Mouse (Mus musculus): ENCODE data around the gene Tgm2. TPM values are rescaled to one million over a fixed set of nuclear protein-coding genes. Genes with fewer than 3 reads are reported as not detected.
A peak's percentile ranks its signal among the peaks of the same experiment; 100 is the strongest.

The Tgm2 gene
- total and polyA plus RNA-seq, 2 experiments from 2014 or later: 6.8 to 13.3 TPM

- no peak for TF ChIP-seq CTCF (IDR thresholded peaks at IDR 0.05)
These were observed 3.3 kb downstream of the Tgm2 start for GRCm38 (mm10) chr2:158142981-158143380.

GRCm38 (mm10) chr2:158141690-158142440 is 4.4 kb downstream of the Tgm2 start:
- no peaks in the 10 kb centered on the region for H3K4me1 ChIP-seq (ENCODE audit: insufficient read depth, low read length)
- WGBS: 89% methylated on average over 7 of the region's 7 CpGs
- H3K4me3 ChIP-seq (ENCODE audit: low read depth, low read length): no peak overlapping the region
- no peaks in the 10 kb centered on the region; the same call in 1 of the 2 replicates for H3K36me3 ChIP-seq (ENCODE audit: insufficient read depth, low read length)
- no peak for DNase-seq (ENCODE audit: low spot score)
- no peak overlapping the region for H3K27ac ChIP-seq (ENCODE audit: low read depth, low read length)
- no peak for ATAC-seq (ENCODE audit: low FRiP score)
- TF ChIP-seq CTCF (IDR thresholded peaks at IDR 0.05): no peak
- peaks cover 5% of the 10 kb centered on the region; the same call in 1 of the 2 replicates for H3K27me3 ChIP-seq (ENCODE audit: insufficient read depth, low read length)
- no peak overlapping the region for H3K9ac ChIP-seq (replicated peaks; ENCODE audit: low read length, poor library complexity, severe bottlenecking)
- H3K4me2 ChIP-seq (ENCODE audit: low read depth, low read length, poor library complexity, severe bottlenecking): no peak overlapping the region
- H3K9me3 ChIP-seq (ENCODE audit: low read length): no peaks in the 10 kb centered on the region

More at GRCm38 (mm10) chr2:158142981-158143380, 3.3 kb downstream of the Tgm2 start:
- Histone ChIP-seq H3K4me1 (ENCODE audit: insufficient read depth, low read length) (no peaks in the 10 kb centered on the region), H3K4me3 (ENCODE audit: low read depth, low read length) (no peak overlapping the region), H3K4me2 (ENCODE audit: low read depth, low read length, poor library complexity, severe bottlenecking) (no peak overlapping the region), H3K9ac (replicated peaks; ENCODE audit: low read length, poor library complexity, severe bottlenecking) (0 out of 2 replicates have a peak overlapping the region, but pooled peaks have one; percentile 19), H3K36me3 (ENCODE audit: insufficient read depth, low read length) (no peaks in the 10 kb centered on the region; the same call in 1 of the 2 replicates), H3K27ac (ENCODE audit: low read depth, low read length) (no peak overlapping the region), H3K27me3 (ENCODE audit: insufficient read depth, low read length) (peaks cover 5% of the 10 kb centered on the region; the same call in 1 of the 2 replicates), H3K9me3 (ENCODE audit: low read length) (no peaks in the 10 kb centered on the region)
- DNase-seq (ENCODE audit: low spot score) (no peak), ATAC-seq (ENCODE audit: low FRiP score) (no peak)
- 79% methylated on average over 18 of the region's 18 CpGs for WGBS

- peaks cover 5% of the 10 kb centered on the region; the same call in 1 of the 2 replicates for H3K27me3 ChIP-seq (ENCODE audit: insufficient read depth, low read length)
- no peak for TF ChIP-seq CTCF (IDR thresholded peaks at IDR 0.05)
- no peak overlapping the region for H3K27ac ChIP-seq (ENCODE audit: low read depth, low read length)
- H3K9ac ChIP-seq (replicated peaks; ENCODE audit: low read length, poor library complexity, severe bottlenecking): no peak overlapping the region
- 74% methylated on average over 7 of the region's 7 CpGs for WGBS
- H3K4me3 ChIP-seq (ENCODE audit: low read depth, low read length): no peak overlapping the region
- no peak for ATAC-seq (ENCODE audit: low FRiP score)
- no peak for DNase-seq (ENCODE audit: low spot score)
- H3K4me1 ChIP-seq (ENCODE audit: insufficient read depth, low read length): no peaks in the 10 kb centered on the region
- no peaks in the 10 kb centered on the region; the same call in 1 of the 2 replicates for H3K36me3 ChIP-seq (ENCODE audit: insufficient read depth, low read length)
- H3K4me2 ChIP-seq (ENCODE audit: low read depth, low read length, poor library complexity, severe bottlenecking): no peak overlapping the region
- H3K9me3 ChIP-seq (ENCODE audit: low read length): no peaks in the 10 kb centered on the region
These were observed 5.0 kb downstream of the Tgm2 start for GRCm38 (mm10) chr2:158141271-158141670.

- WGBS: 89% methylated on average over 5 of the region's 5 CpGs
- DNase-seq (ENCODE audit: low spot score) (no peak), ATAC-seq (ENCODE audit: low FRiP score) (no peak)
- H3K4me1 ChIP-seq (ENCODE audit: insufficient read depth, low read length): no peaks in the 10 kb centered on the region
- H3K4me3 ChIP-seq (ENCODE audit: low read depth, low read length): no peak overlapping the region
- TF ChIP-seq CTCF (IDR thresholded peaks at IDR 0.05): no peak
- H3K9me3 ChIP-seq (ENCODE audit: low read length): no peaks in the 10 kb centered on the region
- H3K4me2 ChIP-seq (ENCODE audit: low read depth, low read length, poor library complexity, severe bottlenecking): no peak overlapping the region
- H3K9ac ChIP-seq (replicated peaks; ENCODE audit: low read length, poor library complexity, severe bottlenecking): no peak overlapping the region
- H3K36me3 ChIP-seq (ENCODE audit: insufficient read depth, low read length): no peaks in the 10 kb centered on the region; the same call in 1 of the 2 replicates
- H3K27ac ChIP-seq (ENCODE audit: low read depth, low read length): no peak overlapping the region
- peaks cover under 1% of the 10 kb centered on the region; the same call in 1 of the 2 replicates for H3K27me3 ChIP-seq (ENCODE audit: insufficient read depth, low read length)
These were observed 5.6 kb downstream of the Tgm2 start for GRCm38 (mm10) chr2:158140664-158141063.

GRCm38 (mm10) chr2:158139628-158140027 is 6.6 kb downstream of the Tgm2 start:
- no peaks in the 10 kb centered on the region for H3K27me3 ChIP-seq (ENCODE audit: insufficient read depth, low read length)
- H3K4me1 ChIP-seq (ENCODE audit: insufficient read depth, low read length): no peaks in the 10 kb centered on the region
- TF ChIP-seq CTCF (IDR thresholded peaks at IDR 0.05): no peak
- H3K36me3 ChIP-seq (ENCODE audit: insufficient read depth, low read length): no peaks in the 10 kb centered on the region; the same call in 1 of the 2 replicates
- no peak for ATAC-seq (ENCODE audit: low FRiP score)
- H3K27ac ChIP-seq (ENCODE audit: low read depth, low read length): no peak overlapping the region
- peak; percentile 71 for DNase-seq (ENCODE audit: low spot score)
- H3K4me2 ChIP-seq (ENCODE audit: low read depth, low read length, poor library complexity, severe bottlenecking): no peak overlapping the region
- WGBS: 42% methylated on average over 7 of the region's 7 CpGs
- H3K9ac ChIP-seq (replicated peaks; ENCODE audit: low read length, poor library complexity, severe bottlenecking): no peak overlapping the region
- no peak overlapping the region for H3K4me3 ChIP-seq (ENCODE audit: low read depth, low read length)
- no peaks in the 10 kb centered on the region for H3K9me3 ChIP-seq (ENCODE audit: low read length)

GRCm38 (mm10) chr2:158138778-158139177 is 7.5 kb downstream of the Tgm2 start:
- no peaks in the 10 kb centered on the region for H3K4me1 ChIP-seq (ENCODE audit: insufficient read depth, low read length)
- H3K9me3 ChIP-seq (ENCODE audit: low read length): no peaks in the 10 kb centered on the region
- ATAC-seq (ENCODE audit: low FRiP score): no peak
- H3K9ac ChIP-seq (replicated peaks; ENCODE audit: low read length, poor library complexity, severe bottlenecking): no peak overlapping the region
- H3K27ac ChIP-seq (ENCODE audit: low read depth, low read length): no peak overlapping the region
- WGBS: 94% methylated on average over 9 of the region's 9 CpGs
- no peak overlapping the region for H3K4me3 ChIP-seq (ENCODE audit: low read depth, low read length)
- TF ChIP-seq CTCF (IDR thresholded peaks at IDR 0.05): no peak
- DNase-seq (ENCODE audit: low spot score): no peak
- H3K36me3 ChIP-seq (ENCODE audit: insufficient read depth, low read length): no peaks in the 10 kb centered on the region; the same call in 1 of the 2 replicates
- H3K27me3 ChIP-seq (ENCODE audit: insufficient read depth, low read length): no peaks in the 10 kb centered on the region
- H3K4me2 ChIP-seq (ENCODE audit: low read depth, low read length, poor library complexity, severe bottlenecking): no peak overlapping the region
